8 mouse cellular contexts compared by ENCODE assay signal in genomic region chr17:67514387-67515241, GRCm38 (mm10).
DNase-seq lines count a peak whose midpoint lies in the region; ATAC-seq and TF ChIP-seq lines count a peak whose summit lies in the region.

No protein-coding gene starts in this region.

- no peak for TF ChIP-seq CTCF in lung, adult 2 months (IDR thresholded peaks at IDR 0.05; ENCODE audit: insufficient read depth, low read length)

- DNase-seq in embryo, embryonic 10.5 days (ENCODE audit: low spot score): peak; percentile 15
- no peak for DNase-seq in embryo, embryonic 11 days
- peak; percentile 41 to 51 for DNase-seq in heart, postnatal 36 days
- DNase-seq in lung, adult 2 months: peak; percentile 19
- no peak for DNase-seq in cerebellum, adult 9-10 months
- DNase-seq in urinary bladder, postnatal 25 days (ENCODE audit: low spot score): no peak
- no peak for DNase-seq in frontal cortex, adult 2 months (ENCODE audit: extremely low spot score in 1 of 2, low spot score in 1 of 2)

- intact Hi-C loops in heart, postnatal 36 days (cut with DNase I): loop anchor here (2.0 kb wide), 1 partner anchor 52 kb away; no protein-coding TSS in a partner anchor

- no peaks in the 10 kb centered on the region; the same call in 1 of the 2 replicates for H3K4me1 ChIP-seq in embryonic facial prominence, embryonic 12.5 days
- peaks cover 26% of the 10 kb centered on the region for H3K4me1 ChIP-seq in lung, adult 2 months (ENCODE audit: control insufficient read depth, insufficient read depth, low read length)

- no peaks in the 10 kb centered on the region for H3K36me3 ChIP-seq in embryonic facial prominence, embryonic 12.5 days

- peak overlapping the region; percentile 69; the same call in 1 of the 2 replicates for H3K27ac ChIP-seq in embryonic facial prominence, embryonic 12.5 days

- TF ChIP-seq POLR2A in lung, adult 2 months (IDR thresholded peaks at IDR 0.05; ENCODE audit: borderline replicate concordance, extremely low read depth, low read depth, low read length): no peak

- H3K27me3 ChIP-seq in embryonic facial prominence, embryonic 12.5 days: no peaks in the 10 kb centered on the region

- H3K4me3 ChIP-seq in embryonic facial prominence, embryonic 12.5 days: no peak overlapping the region
- H3K4me3 ChIP-seq in lung, adult 2 months (replicated peaks; ENCODE audit: extremely low read depth, low read depth, low read length): no peak overlapping the region

- no peaks in the 10 kb centered on the region for H3K9me3 ChIP-seq in embryonic facial prominence, embryonic 12.5 days

- H3K4me2 ChIP-seq in embryonic facial prominence, embryonic 12.5 days (replicated peaks): no peak overlapping the region

- WGBS in embryonic facial prominence, embryonic 12.5 days: 65% methylated on average over 9 of the region's 9 CpGs
- 42% methylated on average over 9 of the region's 9 CpGs for WGBS in lung, adult 2 months

- no peak; the same call in 1 of the 2 replicates for ATAC-seq in embryonic facial prominence, embryonic 12.5 days (ENCODE audit: insufficient number of reproducible peaks, insufficient read depth, low FRiP score, low TSS enrichment)

- no peak overlapping the region for H3K9ac ChIP-seq in embryonic facial prominence, embryonic 12.5 days

Comparison
In these comparisons a context has a peak if more than half of its experiments do, and no peak if none do; other contexts are left out.
1. DNase-seq: peak in embryo, embryonic 10.5 days (single experiment), heart, postnatal 36 days (2 of 2) and lung, adult 2 months (single experiment); none in embryo, embryonic 11 days (single experiment), cerebellum, adult 9-10 months (single experiment), urinary bladder, postnatal 25 days (single experiment) and frontal cortex, adult 2 months (0 of 2).